Mouse (Mus musculus): ENCODE results near the gene Gm9112.
"Not testable (repeated sequence)": the region's sequence is repeated elsewhere in the genome, so short reads cannot be mapped to it uniquely, and the experiment has no call there.

Gm9112 gene

DNA sequence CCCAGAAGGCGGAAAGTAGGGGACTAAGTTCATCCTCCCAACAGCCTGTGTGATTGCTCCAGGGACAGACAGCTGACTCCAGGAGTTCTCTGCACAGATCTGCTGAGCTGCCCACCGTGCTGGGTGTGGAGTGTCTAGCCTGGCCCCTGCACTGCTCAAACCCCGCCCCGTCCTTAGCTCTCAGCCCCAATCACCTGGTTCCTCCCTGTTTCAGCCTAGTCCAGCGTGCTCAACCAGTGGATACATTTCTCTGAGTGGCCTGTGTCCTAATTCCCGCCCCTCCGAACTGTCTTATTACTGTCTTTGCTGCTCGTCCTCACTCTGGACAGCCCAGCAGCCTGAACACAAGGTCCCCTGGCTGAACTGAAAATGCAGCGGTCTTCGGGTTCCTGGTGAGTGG lies at the start of gene Gm9112, which contains the start of gene Dmrtc1b:
Gene Gm9112 (minus strand): TSS at position 101 of the 400 bp plus-strand sequence.
Gene Dmrtc1b (plus strand): TSS at position 331 of the 400 bp plus-strand sequence.
- DNase-seq (ENCODE audit: low spot score) = not testable (repeated sequence)

GRCm38 (mm10) chrX:102724226-102724625 lies 16.8 kb upstream of the Gm9112 start:
- DNase-seq (ENCODE audit: low spot score) = not testable (repeated sequence)

DNA sequence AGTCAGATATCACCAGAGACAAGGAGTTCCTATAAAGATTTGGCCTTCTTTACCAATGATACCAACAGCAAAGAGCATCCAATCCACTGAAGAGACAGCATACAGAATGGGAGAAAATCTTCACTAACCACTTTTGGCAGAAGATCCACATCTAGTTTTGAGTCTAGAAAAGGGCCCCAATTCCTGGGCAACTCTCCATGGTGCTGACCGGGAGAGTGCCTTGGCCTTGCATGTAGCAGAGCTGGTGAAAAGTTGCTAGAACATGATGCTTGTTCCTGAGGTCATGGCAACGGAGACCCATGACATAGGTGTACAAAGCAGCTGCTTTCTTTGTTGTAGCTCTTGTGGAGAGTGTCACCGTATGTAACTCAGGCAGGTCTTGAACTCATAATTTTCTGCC lies 6.8 kb downstream of the Gm9112 start:
- DNase-seq (ENCODE audit: low spot score) = peak; percentile 21

DNA sequence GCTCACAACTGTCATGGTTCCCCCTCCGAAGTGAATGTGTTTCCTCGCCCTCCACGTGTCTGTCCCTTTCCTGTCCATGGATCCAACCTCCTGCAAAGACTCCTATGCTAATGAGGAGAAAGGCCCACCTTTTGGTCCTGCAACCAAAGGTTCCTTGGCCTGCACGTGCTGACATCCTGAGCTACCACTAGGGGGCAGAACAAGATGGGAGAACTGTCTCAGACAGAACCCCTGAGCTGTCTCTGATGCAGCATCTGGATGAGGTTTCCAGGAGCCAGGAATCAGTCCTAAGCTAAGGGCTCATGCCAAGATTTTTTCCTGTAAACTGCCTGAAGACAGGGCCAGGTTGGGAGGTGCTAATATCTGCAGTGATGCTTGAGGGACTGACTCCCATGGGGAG lies 18.2 kb downstream of the Gm9112 start:
- not testable (repeated sequence) for DNase-seq (ENCODE audit: low spot score)

DNA sequence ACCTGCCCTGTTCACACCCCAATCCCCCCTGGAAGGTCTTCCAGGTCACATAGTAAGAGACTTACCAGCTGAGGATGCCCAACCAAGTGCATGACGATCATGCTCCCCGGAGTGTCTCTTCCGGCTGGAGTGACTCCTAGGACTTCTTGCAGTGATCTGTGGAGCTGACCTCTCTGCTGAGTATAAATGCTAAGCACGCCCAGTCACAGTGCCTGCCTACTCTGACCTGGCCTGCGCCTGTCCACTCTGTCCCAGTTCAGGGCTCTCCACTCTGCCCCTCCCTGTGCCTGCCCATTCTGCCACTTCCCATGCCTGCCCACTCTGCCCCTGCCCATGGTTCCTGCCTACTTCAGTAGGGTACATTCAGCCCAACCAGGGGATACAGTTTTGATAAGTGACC lies 20.6 kb downstream of the Gm9112 start, which contains the start of gene Gm3880:
Gene Gm3880 (minus strand): TSS at position 101 of the 400 bp plus-strand sequence.
- DNase-seq (ENCODE audit: low spot score) = not testable (repeated sequence)

- DNase-seq (ENCODE audit: low spot score) = not testable (repeated sequence)
These were observed 22.7 kb downstream of the Gm9112 start for GRCm38 (mm10) chrX:102684706-102685105.

- DNase-seq (ENCODE audit: low spot score) = no peak
These were observed 40.8 kb downstream of the Gm9112 start for GRCm38 (mm10) chrX:102666641-102667040.

GRCm38 (mm10) chrX:102660712-102661111 lies 46.7 kb downstream of the Gm9112 start:
- no peak for DNase-seq (ENCODE audit: low spot score)

Measured in ovary, postnatal 36 days (tissue).